Mouse (Mus musculus) hindbrain, embryonic 15.5 days (tissue): ENCODE results near the gene Arcn1. TPM values are rescaled to one million over a fixed set of nuclear protein-coding genes. Genes with fewer than 3 reads are reported as not detected.

Experiments
- ATAC-seq: fragments of 200-750 bp; cut with Nextera tagmentation; 2 replicates; pipeline ENCODE4 v1.8.0; 2017; ENCODE audit warnings: low read depth, moderate number of reproducible peaks, moderate TSS enrichment; ENCODE audit not compliant: low FRiP score
- H3K27ac ChIP-seq: fragments of 300-500 bp; sonication (generic); replicated peaks from 2 replicates; pipeline ENCODE4 v1.5.1; 2015; ENCODE audit warnings: mild to moderate bottlenecking, inconsistent platforms
- H3K27me3 ChIP-seq: fragments of 300-500 bp; sonication (generic); 2 replicates; pipeline ENCODE4 v1.6.1; 2015; ENCODE audit warnings: control low read depth, inconsistent platforms
- H3K36me3 ChIP-seq: fragments of 300-500 bp; sonication (generic); 2 replicates; pipeline ENCODE4 v1.6.1; 2015; ENCODE audit warnings: control low read depth, inconsistent platforms
- H3K4me1 ChIP-seq: fragments of 300-500 bp; sonication (generic); replicated peaks from 2 replicates; pipeline ENCODE4 v1.6.1; 2015; ENCODE audit warnings: control low read depth, inconsistent platforms
- H3K4me2 ChIP-seq: fragments of 300-500 bp; sonication (generic); 2 replicates; pipeline ENCODE4 v1.6.1; 2015; ENCODE audit warnings: moderate library complexity, mild to moderate bottlenecking, inconsistent platforms
- H3K4me3 ChIP-seq: fragments of 300-500 bp; sonication (generic); 2 replicates; pipeline ENCODE4 v1.5.1; 2015; ENCODE audit warnings: mild to moderate bottlenecking, inconsistent platforms
- H3K9ac ChIP-seq: fragments of 300-500 bp; sonication (generic); 2 replicates; pipeline ENCODE4 v1.6.1; 2015; ENCODE audit warnings: inconsistent platforms
- H3K9me3 ChIP-seq: fragments of 300-500 bp; sonication (generic); 2 replicates; pipeline ENCODE4 v1.6.1; 2016; ENCODE audit warnings: control low read depth, inconsistent platforms
- WGBS: fragments of 180-500 bp; shearing (Covaris S2); methylation state at CpG from one replicate; pipeline ENCODE4 v1.1.7; 2015; 5-methylcytosine and 5-hydroxymethylcytosine counted together
- polyA plus RNA-seq: library from polyadenylated mRNA; unstranded; fragments of >200 nt; fragmentation: Nextera tagmentation; extraction: Ambion mirVana; gene quantifications from 2 replicates; pipeline ENCODE4 v1.2.1, GENCODE M21; 2015

Gene Arcn1
- polyA plus RNA-seq, 1 experiment from 2014 or later, result 135 TPM

DNA sequence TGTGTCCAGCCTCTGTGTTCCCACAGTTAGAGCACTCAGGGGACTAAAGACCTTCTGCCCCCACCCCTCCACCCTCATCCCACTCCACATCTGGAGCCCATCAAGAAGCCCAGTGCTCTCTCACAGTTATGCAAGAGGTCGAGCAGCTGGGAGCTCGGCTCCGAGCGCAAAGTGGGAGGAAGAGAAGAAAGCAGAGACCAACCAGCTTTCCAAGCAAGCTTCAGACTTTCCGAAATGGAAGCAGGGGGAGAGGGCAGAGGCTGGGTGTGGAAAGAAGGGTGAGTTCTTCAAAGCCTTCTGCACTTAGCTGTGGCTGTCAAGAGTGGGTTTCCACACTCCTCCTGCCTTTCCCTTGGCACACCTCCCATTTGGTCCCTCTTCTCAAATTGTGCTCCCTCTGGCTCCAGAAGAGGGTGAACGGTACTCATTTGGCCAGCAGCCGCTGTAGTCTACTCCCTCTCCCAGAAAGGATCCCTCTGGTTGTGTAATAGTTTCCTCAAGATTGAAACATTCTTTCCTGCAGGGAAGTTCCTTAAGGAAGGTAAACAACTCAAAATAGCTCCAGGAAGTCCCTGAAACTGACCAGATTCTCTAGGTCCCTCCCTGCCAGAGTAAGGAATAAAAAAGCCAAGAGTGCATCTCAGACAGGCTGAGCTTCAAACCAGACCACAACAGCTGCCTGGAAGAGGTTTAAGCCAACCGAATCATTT lies 30.2 kb downstream of the Arcn1 start:
- no peak overlapping the region for H3K4me2 ChIP-seq

DNA sequence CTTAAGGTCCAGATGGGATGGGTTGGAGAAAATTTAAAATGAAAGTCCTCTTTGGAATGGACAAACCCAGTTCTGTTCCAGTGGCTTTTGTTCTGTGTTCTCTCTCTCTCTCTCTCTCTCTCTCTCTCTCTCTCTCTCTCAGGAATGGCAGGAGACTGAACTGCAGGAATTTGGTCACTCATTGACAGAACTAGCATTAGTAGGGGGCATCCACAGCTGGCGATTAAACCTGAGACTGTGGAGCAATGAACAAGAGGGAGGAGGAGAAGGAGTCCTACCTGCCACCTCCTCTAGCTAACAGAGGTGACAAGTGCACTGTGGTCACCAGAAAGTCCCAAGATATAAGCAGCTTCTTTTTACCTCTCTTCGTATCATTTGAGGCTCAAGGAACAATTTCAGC lies 31.3 kb downstream of the Arcn1 start:
- Histone ChIP-seq H3K4me1 (peaks cover 24% of the 10 kb centered on the region), H3K27ac (no peak overlapping the region), H3K36me3 (no peaks in the 10 kb centered on the region), H3K9me3 (no peaks in the 10 kb centered on the region), H3K9ac (no peak overlapping the region), H3K4me3 (no peak overlapping the region), H3K4me2 (no peak overlapping the region), H3K27me3 (peaks cover 10% of the 10 kb centered on the region; the same call in 1 of the 2 replicates)
- WGBS, result 60% methylated on average over 2 of the region's 2 CpGs
- no peak for ATAC-seq

More for the DNA sequence above, 30.2 kb downstream of the Arcn1 start:
- Histone ChIP-seq H3K27ac (no peak overlapping the region), H3K4me3 (no peak overlapping the region), H3K27me3 (peaks cover 10% of the 10 kb centered on the region; the same call in 1 of the 2 replicates), H3K36me3 (no peaks in the 10 kb centered on the region; the same call in 1 of the 2 replicates), H3K4me1 (peaks cover 24% of the 10 kb centered on the region), H3K9ac (no peak overlapping the region), H3K9me3 (no peaks in the 10 kb centered on the region)
- 62% methylated on average over 8 of the region's 8 CpGs for WGBS
- no peak for ATAC-seq

DNA sequence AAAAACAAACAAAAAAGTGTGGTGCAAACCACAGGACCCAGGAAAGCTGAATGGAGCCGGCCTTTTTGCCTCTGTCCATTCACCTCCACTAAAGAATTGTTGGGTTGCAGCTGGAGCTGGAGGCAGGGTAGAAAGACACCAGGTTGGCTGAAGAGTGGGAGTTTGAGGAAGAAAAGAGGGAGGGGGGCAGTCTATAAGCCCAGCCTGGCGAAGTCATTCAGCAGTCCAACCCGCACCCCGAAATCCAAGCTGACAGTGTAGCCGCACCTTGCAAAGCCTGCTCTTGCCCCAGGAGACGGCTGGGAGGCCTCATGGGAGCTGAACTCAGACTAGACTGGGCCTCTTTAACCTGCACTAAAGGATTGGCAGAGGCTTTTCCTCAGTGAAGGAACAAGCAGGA lies 31.8 kb downstream of the Arcn1 start:
- Histone ChIP-seq H3K9ac (no peak overlapping the region), H3K9me3 (no peaks in the 10 kb centered on the region), H3K27me3 (peaks cover 10% of the 10 kb centered on the region; the same call in 1 of the 2 replicates), H3K4me2 (no peak overlapping the region), H3K4me3 (no peak overlapping the region), H3K36me3 (no peaks in the 10 kb centered on the region), H3K27ac (no peak overlapping the region), H3K4me1 (peaks cover 24% of the 10 kb centered on the region)
- 72% methylated on average over 6 of the region's 6 CpGs for WGBS
- ATAC-seq, result no peak

DNA sequence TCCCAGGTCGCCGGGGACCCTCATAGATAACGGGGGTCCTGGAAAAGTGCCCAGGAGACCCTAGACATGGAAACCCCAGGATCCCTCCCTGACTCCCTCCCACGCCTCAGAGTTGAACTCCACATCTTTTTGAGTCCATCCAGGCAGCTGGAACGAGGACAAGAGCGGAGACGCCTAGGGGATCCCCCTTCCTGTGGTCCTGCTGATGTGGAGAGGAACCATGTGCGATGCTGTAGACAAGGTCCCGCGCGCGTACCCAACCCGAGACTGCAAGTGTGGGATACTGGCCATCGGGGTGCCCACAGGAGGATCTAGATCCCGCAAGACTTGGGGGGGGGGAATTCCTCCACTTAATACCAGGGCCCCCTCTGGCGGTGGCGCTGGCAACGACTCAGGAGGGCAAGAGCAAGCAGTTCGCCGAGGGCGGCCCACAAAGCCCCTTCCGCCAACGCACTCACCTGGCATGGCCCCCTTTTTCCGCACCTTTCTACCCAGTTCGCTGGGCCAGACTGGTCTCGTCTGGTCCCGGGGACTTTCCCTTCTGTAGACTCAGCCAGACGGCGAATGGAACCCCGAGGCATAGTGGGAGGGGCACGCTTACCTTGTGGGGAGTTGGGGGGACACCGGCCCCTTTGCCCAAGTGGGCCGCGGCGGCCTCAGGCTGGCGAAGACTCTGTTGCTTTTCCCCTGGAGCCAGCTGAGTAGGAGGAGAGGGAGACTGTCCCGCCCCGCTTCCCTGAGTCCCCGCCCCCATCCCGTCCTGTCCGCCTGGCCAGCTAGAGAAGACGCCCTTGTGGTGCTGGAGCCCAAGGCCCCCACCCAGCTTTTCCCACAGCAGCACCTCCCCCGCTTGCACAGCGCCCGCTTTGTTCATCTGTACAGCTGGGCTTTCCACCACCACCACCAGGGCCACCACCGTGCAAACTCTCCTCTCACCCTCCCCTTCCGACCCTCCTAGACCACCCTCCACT lies 32.8 kb downstream of the Arcn1 start, which contains the start of gene Phldb1:
TSS of gene Phldb1 (minus strand) at position 675 of the 971 bp plus-strand sequence.
- H3K36me3 ChIP-seq, result no peaks in the 10 kb centered on the region
- peak within 1 kb of the TSS; percentile 54 for H3K9ac ChIP-seq
- no peaks in the 10 kb centered on the region for H3K9me3 ChIP-seq
- peak within 1 kb of the TSS; percentile 55 for H3K4me3 ChIP-seq
- ATAC-seq, result peak; percentile 80; the same call in 1 of the 2 replicates
- H3K4me2 ChIP-seq, result peak within 1 kb of the TSS; percentile 100
- H3K27me3 ChIP-seq, result peaks cover 10% of the 10 kb centered on the region; the same call in 1 of the 2 replicates
- peaks cover 24% of the 10 kb centered on the region for H3K4me1 ChIP-seq
- H3K27ac ChIP-seq, result peak within 1 kb of the TSS; percentile 65
- under 1% methylated on average over 44 of the region's 47 CpGs for WGBS

DNA sequence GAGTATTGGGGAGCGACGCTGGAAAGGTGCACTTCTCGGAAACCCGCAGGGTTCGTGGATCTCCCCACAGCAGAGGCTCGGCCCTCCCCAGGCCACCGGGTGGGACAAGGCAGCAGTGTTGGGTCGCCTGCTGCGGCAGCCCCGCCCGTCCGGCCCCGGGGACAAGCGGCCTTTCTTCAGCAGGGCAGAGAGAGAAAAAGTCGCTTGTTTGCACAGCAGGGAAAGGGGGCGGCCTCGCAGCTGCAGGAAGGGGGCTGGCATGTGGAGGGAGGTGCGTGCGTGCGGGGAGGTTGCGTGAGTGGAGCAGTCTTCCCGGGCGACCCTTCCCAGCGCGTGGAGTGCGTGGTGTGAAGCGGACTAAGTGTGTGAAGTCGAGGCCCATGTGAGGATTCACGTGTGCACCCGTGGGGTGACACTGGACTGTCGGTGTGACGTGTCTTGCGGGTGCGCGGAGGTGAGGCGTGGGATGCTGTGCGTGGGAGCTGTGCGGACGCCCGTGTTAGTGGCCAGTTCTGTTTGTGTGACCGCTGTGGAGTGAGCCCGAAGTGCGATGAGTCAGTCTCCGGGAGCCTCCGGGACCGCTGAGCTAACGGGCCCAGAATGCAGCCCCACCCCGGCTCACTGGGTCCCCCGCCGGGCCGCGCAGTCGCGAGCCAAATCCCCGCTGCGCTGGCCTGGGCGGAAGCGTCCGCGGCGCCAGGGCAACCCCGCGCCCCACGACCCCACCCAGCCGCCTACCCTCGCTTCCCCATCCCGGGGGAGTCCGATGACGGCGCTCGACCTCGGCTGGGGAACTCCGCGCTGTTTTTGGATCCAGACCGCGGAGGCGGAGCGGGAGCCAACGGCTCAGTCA lies 33.7 kb downstream of the Arcn1 start:
- H3K9ac ChIP-seq, result peak overlapping the region; percentile 54
- H3K27ac ChIP-seq, result peak overlapping the region; percentile 65
- ATAC-seq, result peak; percentile 70
- H3K4me1 ChIP-seq, result peaks cover 24% of the 10 kb centered on the region
- WGBS, result under 1% methylated on average over 79 of the region's 79 CpGs
- peak overlapping the region; percentile 55 for H3K4me3 ChIP-seq
- peak overlapping the region; percentile 100 for H3K4me2 ChIP-seq
- no peaks in the 10 kb centered on the region for H3K36me3 ChIP-seq
- H3K9me3 ChIP-seq, result no peaks in the 10 kb centered on the region
- H3K27me3 ChIP-seq, result peaks cover 10% of the 10 kb centered on the region; the same call in 1 of the 2 replicates

DNA sequence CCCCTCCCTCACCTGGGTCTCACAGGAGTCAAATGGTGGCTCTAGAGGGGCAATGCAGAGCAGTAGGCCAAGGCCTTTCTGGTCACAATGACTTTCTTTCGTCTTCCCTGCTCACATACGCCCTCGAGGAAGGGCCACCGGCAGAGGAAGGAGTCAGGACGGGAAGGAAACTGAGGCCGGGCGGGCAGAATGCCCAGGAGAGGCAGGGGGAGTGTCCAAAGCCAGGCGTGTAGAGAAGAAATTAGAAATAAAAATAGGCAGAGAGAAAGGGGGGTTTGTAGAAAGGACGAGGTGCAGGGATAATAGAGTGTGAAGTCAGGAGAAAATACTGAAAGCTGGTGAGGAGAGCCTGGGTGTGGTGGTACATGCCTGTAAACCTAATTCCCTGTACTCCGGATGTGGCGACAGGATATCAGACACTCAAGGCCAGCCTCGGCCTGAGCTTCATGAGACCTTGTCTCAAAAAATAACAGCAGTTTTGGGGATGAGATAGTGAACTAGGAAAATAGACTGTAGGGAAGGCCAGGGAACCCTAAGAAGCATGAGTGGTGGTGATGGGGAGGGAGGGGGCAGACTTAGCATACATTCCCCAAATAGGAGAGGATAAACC lies 34.6 kb downstream of the Arcn1 start:
- H3K9me3 ChIP-seq, result no peaks in the 10 kb centered on the region
- peaks cover 24% of the 10 kb centered on the region for H3K4me1 ChIP-seq
- peaks cover 10% of the 10 kb centered on the region; the same call in 1 of the 2 replicates for H3K27me3 ChIP-seq
- 51% methylated on average over 12 of the region's 12 CpGs for WGBS
- peak overlapping the region; percentile 65 for H3K27ac ChIP-seq
- H3K36me3 ChIP-seq, result no peaks in the 10 kb centered on the region
- no peak for ATAC-seq
- H3K4me3 ChIP-seq, result peak overlapping the region; percentile 55
- H3K9ac ChIP-seq, result peak overlapping the region; percentile 54; the same call in 1 of the 2 replicates
- peak overlapping the region; percentile 100 for H3K4me2 ChIP-seq

DNA sequence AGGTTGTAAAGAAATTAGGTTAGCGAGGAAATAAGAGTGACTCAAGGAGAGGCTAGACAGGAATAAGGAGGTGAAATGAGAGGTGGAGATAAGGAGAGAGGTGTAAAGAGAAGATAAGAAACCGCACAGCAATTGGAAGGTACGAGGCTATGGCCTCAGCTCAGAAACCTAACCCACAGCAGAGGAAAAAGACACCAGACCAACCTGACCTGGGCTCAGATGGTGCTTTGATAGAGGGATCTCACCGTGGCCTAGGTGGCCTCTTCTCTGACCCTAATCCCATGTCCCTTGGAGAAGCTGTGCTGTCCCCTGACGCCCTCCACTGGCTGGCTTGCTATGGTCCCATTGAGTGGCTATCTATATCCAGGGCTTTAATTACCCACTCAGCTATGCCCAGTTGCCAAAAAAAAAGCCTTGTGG lies 35.5 kb downstream of the Arcn1 start:
- no peak for ATAC-seq
- Histone ChIP-seq H3K27me3 (peaks cover 10% of the 10 kb centered on the region; the same call in 1 of the 2 replicates), H3K4me3 (no peak overlapping the region), H3K27ac (no peak overlapping the region), H3K9me3 (no peaks in the 10 kb centered on the region), H3K9ac (no peak overlapping the region), H3K36me3 (no peaks in the 10 kb centered on the region), H3K4me2 (peak overlapping the region; percentile 100), H3K4me1 (peaks cover 29% of the 10 kb centered on the region)
- WGBS, result 78% methylated on average over 5 of the region's 5 CpGs

DNA sequence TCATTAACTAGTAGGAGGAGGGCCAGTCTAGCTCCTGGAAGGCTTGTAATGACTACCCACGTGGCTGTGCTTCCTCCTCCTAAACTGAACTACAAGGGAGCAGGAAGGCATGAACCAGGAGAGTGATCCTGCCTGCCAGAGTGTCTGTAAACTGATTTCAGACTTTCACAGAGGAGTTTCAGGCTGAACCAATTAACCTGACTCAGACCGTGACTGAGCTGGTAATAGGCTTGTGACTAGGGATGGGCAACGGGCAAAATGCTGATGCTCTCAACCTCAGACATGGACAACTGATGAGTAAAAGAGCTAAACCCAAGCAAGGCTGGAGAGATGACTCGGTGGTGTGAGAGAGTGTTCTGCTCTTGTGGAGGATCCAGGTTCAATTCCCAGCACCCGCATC lies 40.2 kb downstream of the Arcn1 start:
- Histone ChIP-seq H3K27ac (no peak overlapping the region), H3K4me1 (peaks cover 45% of the 10 kb centered on the region), H3K4me3 (no peak overlapping the region), H3K36me3 (no peaks in the 10 kb centered on the region), H3K27me3 (no peaks in the 10 kb centered on the region), H3K9me3 (no peaks in the 10 kb centered on the region), H3K4me2 (no peak overlapping the region), H3K9ac (no peak overlapping the region)
- no peak for ATAC-seq
- 58% methylated on average over 5 of the region's 5 CpGs for WGBS

DNA sequence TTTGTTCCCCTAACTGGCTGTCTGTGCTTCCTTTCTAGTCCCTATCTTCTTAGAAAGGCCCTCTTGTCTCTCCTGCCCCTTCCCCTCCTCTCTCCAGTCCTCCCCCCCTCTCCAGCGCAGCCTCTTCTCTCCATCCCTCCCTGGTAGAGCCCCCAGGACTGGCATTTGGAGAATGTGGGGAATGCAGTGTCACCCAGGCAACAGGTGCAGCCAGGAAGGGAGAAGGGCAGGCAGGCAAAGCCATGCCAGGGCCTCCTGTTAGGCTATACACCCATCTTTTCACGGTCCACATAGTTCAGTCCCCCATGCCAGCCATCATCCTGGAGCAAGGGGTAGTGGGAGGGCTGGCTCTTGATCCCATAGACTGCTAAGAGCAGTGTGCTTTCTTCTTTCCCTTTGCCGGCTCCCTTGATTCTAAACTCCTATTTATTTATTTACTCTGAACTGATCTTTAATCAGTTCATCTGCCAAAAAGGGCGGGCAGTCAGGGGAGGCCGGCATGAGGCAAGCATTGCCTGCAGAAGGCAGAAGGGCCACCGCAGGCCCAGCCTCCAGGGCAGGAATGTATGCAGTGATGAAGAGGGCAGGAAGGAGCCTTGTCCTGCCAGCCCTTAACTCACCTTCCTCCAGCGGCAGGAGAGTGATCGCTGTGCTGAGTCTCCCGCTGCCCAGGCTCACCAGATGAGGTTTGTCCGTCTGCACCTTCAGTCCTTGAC lies 41.1 kb downstream of the Arcn1 start:
- ATAC-seq, result no peak

DNA sequence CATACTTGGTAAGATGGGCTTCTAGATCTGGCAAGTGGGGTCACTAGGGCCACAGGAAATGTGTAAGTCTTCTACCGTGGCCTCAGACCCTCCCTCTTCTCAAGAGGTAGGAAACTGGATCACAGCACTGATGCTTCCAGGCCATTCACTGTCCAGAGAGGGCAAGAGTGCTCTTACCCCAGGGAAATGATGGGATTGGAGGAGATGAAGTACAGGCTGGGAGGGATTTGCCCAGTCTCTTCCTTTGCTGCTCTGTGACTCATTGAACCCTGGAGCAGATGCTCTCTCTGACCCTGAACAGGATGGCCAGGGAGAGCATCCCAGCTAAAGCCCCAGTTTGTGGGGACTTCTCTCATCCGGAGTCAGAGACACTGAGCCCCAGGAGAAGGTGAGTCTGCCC lies 43.0 kb downstream of the Arcn1 start:
- WGBS, result 45% methylated on average over 2 of the region's 2 CpGs
- Histone ChIP-seq H3K9me3 (no peaks in the 10 kb centered on the region), H3K4me3 (no peak overlapping the region), H3K27me3 (no peaks in the 10 kb centered on the region), H3K4me1 (peaks cover 69% of the 10 kb centered on the region), H3K4me2 (no peak overlapping the region), H3K36me3 (no peaks in the 10 kb centered on the region), H3K9ac (no peak overlapping the region), H3K27ac (peak overlapping the region; percentile 18; the same call in 1 of the 2 replicates)
- no peak for ATAC-seq

More for the DNA sequence above, 41.1 kb downstream of the Arcn1 start:
- Histone ChIP-seq H3K4me1 (peaks cover 54% of the 10 kb centered on the region), H3K27me3 (no peaks in the 10 kb centered on the region), H3K4me3 (no peak overlapping the region), H3K27ac (no peak overlapping the region), H3K9me3 (no peaks in the 10 kb centered on the region), H3K9ac (no peak overlapping the region), H3K4me2 (no peak overlapping the region), H3K36me3 (no peaks in the 10 kb centered on the region)
- 28% methylated on average over 10 of the region's 10 CpGs for WGBS
